Mouse (Mus musculus): ENCODE results near the gene Tmcc3. TPM values are rescaled to one million over a fixed set of nuclear protein-coding genes. Genes with fewer than 3 reads are reported as not detected.
A peak's percentile ranks its signal among the peaks of the same experiment; 100 is the strongest.

Tmcc3 gene
- polyA plus RNA-seq, 1 experiment from 2014 or later = 20.8 TPM

DNA sequence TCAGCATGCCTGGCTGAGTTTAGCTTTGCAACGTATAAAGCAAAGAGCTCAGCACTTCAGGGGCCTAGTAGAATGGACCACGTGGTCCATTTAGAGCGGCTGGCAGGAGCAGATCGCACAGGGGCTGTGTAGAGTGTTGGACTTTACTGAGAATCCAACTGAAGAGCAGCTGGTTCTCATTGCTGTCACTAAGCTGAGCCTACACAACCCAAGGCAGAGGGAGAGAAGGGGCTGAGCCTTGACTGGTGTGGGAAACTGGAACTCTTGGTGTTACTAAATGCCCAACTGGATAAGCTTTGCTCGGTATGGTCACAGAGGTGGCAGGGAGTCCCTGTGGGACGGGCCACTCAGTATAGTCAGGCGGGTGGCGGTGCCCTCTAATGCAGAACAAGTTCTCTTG, 89.1 kb downstream of the Tmcc3 start:
- WGBS = 54% methylated on average over 8 of the region's 8 CpGs
- no peak for TF ChIP-seq CTCF (IDR thresholded peaks at IDR 0.05; ENCODE audit: low read depth)
- Histone ChIP-seq H3K4me2 (replicated peaks; ENCODE audit: low read depth) (no peak overlapping the region), H3K4me1 (replicated peaks; ENCODE audit: control insufficient read depth, insufficient read depth) (no peaks in the 10 kb centered on the region), H3K27ac (replicated peaks) (no peak overlapping the region), H3K4me3 (ENCODE audit: low read depth, low read length) (no peak overlapping the region), H3K9me3 (ENCODE audit: control insufficient read depth, low read length) (no peaks in the 10 kb centered on the region), H3K36me3 (ENCODE audit: control insufficient read depth, insufficient read depth, low read length) (no peaks in the 10 kb centered on the region), H3K9ac (ENCODE audit: low read length) (no peak overlapping the region), H3K27me3 (ENCODE audit: control insufficient read depth, insufficient read depth, low read length) (no peaks in the 10 kb centered on the region)
- DNase-seq (ENCODE audit: low spot score) (no peak), ATAC-seq (ENCODE audit: low FRiP score, low TSS enrichment) (no peak)

DNA sequence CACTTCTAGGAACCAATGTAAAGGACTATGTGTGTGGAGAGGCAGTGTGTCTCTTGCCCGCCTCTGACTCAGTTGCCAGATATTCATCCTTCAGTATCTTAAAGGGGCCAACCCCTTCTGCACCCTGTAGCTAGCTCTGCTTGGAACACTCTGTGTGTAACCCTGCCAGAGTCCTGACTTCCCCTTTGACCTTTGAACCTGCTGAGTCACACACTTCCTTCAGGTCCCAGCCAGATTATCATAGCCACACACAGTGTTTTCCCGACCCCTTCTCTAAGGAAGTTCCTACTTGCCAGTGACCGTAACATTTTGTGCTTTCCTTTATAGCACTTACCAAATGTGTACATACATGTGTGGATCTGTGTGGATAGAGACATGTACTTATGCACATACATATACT, 93.7 kb downstream of the Tmcc3 start:
- no peak overlapping the region for H3K4me2 ChIP-seq (replicated peaks; ENCODE audit: low read depth)
- H3K27me3 ChIP-seq (ENCODE audit: control insufficient read depth, insufficient read depth, low read length) = no peaks in the 10 kb centered on the region
- 0 out of 2 replicates have a peak, but pooled peaks have one; percentile 33 for ATAC-seq (ENCODE audit: low FRiP score, low TSS enrichment)
- TF ChIP-seq EP300 (optimal IDR thresholded peaks at IDR 0.05) (no peak), CTCF (IDR thresholded peaks at IDR 0.05; ENCODE audit: low read depth) (no peak)
- H3K9me3 ChIP-seq (ENCODE audit: control insufficient read depth, low read length) = no peaks in the 10 kb centered on the region
- H3K4me1 ChIP-seq (replicated peaks; ENCODE audit: control insufficient read depth, insufficient read depth) = no peaks in the 10 kb centered on the region
- H3K36me3 ChIP-seq (ENCODE audit: control insufficient read depth, insufficient read depth, low read length) = no peaks in the 10 kb centered on the region
- no peak overlapping the region for H3K9ac ChIP-seq (ENCODE audit: low read length)
- WGBS = 60% methylated on average over 3 of the region's 3 CpGs
- no peak for DNase-seq (ENCODE audit: low spot score)
- H3K27ac ChIP-seq (replicated peaks) = no peak overlapping the region
- H3K4me3 ChIP-seq (ENCODE audit: low read depth, low read length) = no peak overlapping the region

GRCm38 (mm10) chr10:94406821-94407220, 95.1 kb downstream of the Tmcc3 start:
- Histone ChIP-seq H3K27me3 (ENCODE audit: control insufficient read depth, insufficient read depth, low read length) (no peaks in the 10 kb centered on the region), H3K4me2 (replicated peaks; ENCODE audit: low read depth) (no peak overlapping the region), H3K36me3 (ENCODE audit: control insufficient read depth, insufficient read depth, low read length) (no peaks in the 10 kb centered on the region), H3K9me3 (ENCODE audit: control insufficient read depth, low read length) (no peaks in the 10 kb centered on the region), H3K4me3 (ENCODE audit: low read depth, low read length) (no peak overlapping the region), H3K9ac (ENCODE audit: low read length) (no peak overlapping the region), H3K4me1 (replicated peaks; ENCODE audit: control insufficient read depth, insufficient read depth) (no peaks in the 10 kb centered on the region), H3K27ac (replicated peaks) (no peak overlapping the region)
- no peak for DNase-seq (ENCODE audit: low spot score)
- no peak for ATAC-seq (ENCODE audit: low FRiP score, low TSS enrichment)
- WGBS = 80% methylated on average over 7 of the region's 7 CpGs
- TF ChIP-seq EP300 (optimal IDR thresholded peaks at IDR 0.05) = no peak

DNA sequence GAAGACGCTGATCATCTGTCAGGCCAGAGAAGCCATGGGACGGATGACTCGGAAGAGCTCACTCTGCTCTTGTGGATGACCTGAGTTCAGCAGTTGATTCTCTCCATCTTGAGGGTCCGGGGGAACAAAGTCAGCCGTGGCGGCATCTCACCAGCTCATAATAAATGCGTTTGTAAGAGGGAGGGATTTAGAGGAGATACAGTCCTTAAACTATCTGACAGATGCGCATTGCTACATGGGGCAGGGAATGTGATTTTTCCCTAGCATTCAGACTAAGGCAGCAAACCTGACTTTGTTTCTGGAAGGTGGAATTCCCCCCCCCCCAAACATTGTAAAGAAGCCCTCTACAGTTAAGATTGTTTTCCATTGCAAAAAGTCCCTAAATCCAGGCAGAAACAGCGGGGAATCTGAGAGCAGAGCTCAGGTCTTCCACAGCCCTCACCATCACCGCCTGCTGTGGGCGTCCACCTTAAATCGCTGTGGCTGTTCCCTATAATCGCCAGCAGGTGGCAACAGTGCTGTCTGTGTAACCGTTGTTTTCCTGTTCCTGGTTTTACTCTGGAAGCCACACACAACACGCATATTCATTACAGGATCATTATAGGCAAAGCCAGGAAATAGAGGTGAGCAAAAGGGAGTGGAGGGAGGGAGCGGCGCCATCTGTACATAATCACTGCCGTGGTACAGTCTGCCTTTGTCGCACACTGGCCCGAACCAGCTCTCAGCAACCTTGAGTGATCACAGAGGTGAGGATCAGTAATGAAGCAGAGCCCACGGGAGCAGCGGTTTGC, 96.8 kb downstream of the Tmcc3 start:
- no peaks in the 10 kb centered on the region for H3K36me3 ChIP-seq (ENCODE audit: control insufficient read depth, insufficient read depth, low read length)
- ATAC-seq (ENCODE audit: low FRiP score, low TSS enrichment) (peak; percentile 88), DNase-seq (ENCODE audit: low spot score) (peak; percentile 76)
- no peaks in the 10 kb centered on the region for H3K4me1 ChIP-seq (replicated peaks; ENCODE audit: control insufficient read depth, insufficient read depth)
- no peak overlapping the region for H3K27ac ChIP-seq (replicated peaks)
- 0 out of 2 replicates have a peak overlapping the region, but pooled peaks have one; percentile 45 for H3K9ac ChIP-seq (ENCODE audit: low read length)
- 19% methylated on average over 22 of the region's 22 CpGs for WGBS
- H3K9me3 ChIP-seq (ENCODE audit: control insufficient read depth, low read length) = no peaks in the 10 kb centered on the region
- H3K4me2 ChIP-seq (replicated peaks; ENCODE audit: low read depth) = peak overlapping the region; percentile 53
- H3K4me3 ChIP-seq (ENCODE audit: low read depth, low read length) = peak overlapping the region; percentile 34
- no peaks in the 10 kb centered on the region for H3K27me3 ChIP-seq (ENCODE audit: control insufficient read depth, insufficient read depth, low read length)
- TF ChIP-seq CTCF (IDR thresholded peaks at IDR 0.05; ENCODE audit: low read depth) (peak; percentile 98), EP300 (optimal IDR thresholded peaks at IDR 0.05) (no peak)

DNA sequence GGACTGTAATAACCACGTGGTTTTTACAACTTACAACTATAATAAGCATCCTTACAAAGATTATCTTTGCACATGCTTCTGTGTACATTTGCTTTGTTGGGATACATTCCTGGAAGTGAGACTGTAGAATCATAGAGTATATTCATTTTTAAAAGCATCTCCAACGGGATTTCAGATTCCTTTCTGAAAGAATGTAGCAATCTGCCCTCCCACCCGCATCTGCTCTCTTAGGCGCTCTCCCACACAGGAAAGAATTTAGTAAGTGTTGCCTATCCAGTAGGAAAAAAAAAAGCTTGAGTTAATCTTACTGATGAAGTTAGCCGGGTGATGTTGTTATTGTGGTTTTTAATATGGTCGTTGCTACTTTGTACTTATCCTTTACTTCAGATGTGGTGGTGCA, 97.9 kb downstream of the Tmcc3 start:
- Histone ChIP-seq H3K4me1 (replicated peaks; ENCODE audit: control insufficient read depth, insufficient read depth) (peaks cover 3% of the 10 kb centered on the region; the same call in 1 of the 2 replicates), H3K9me3 (ENCODE audit: control insufficient read depth, low read length) (no peaks in the 10 kb centered on the region), H3K4me3 (ENCODE audit: low read depth, low read length) (no peak overlapping the region), H3K36me3 (ENCODE audit: control insufficient read depth, insufficient read depth, low read length) (no peaks in the 10 kb centered on the region), H3K27ac (replicated peaks) (no peak overlapping the region), H3K4me2 (replicated peaks; ENCODE audit: low read depth) (no peak overlapping the region), H3K27me3 (ENCODE audit: control insufficient read depth, insufficient read depth, low read length) (no peaks in the 10 kb centered on the region), H3K9ac (ENCODE audit: low read length) (no peak overlapping the region)
- TF ChIP-seq CTCF (IDR thresholded peaks at IDR 0.05; ENCODE audit: low read depth) = no peak
- no peak for TF ChIP-seq EP300 (optimal IDR thresholded peaks at IDR 0.05)
- DNase-seq (ENCODE audit: low spot score) (no peak), ATAC-seq (ENCODE audit: low FRiP score, low TSS enrichment) (no peak)
- WGBS = 65% methylated on average over 6 of the region's 6 CpGs

- Histone ChIP-seq H3K27ac (replicated peaks) (no peak overlapping the region), H3K9me3 (ENCODE audit: control insufficient read depth, low read length) (no peaks in the 10 kb centered on the region), H3K36me3 (ENCODE audit: control insufficient read depth, insufficient read depth, low read length) (no peaks in the 10 kb centered on the region), H3K4me2 (replicated peaks; ENCODE audit: low read depth) (no peak overlapping the region), H3K9ac (ENCODE audit: low read length) (no peak overlapping the region), H3K4me3 (ENCODE audit: low read depth, low read length) (no peak overlapping the region), H3K4me1 (replicated peaks; ENCODE audit: control insufficient read depth, insufficient read depth) (peaks cover 5% of the 10 kb centered on the region; the same call in 1 of the 2 replicates), H3K27me3 (ENCODE audit: control insufficient read depth, insufficient read depth, low read length) (no peaks in the 10 kb centered on the region)
- ATAC-seq (ENCODE audit: low FRiP score, low TSS enrichment) = no peak; the same call in 1 of the 2 replicates
- WGBS = 65% methylated on average over 9 of the region's 9 CpGs
- no peak for TF ChIP-seq EP300 (optimal IDR thresholded peaks at IDR 0.05)
- TF ChIP-seq CTCF (IDR thresholded peaks at IDR 0.05; ENCODE audit: low read depth) = no peak
- DNase-seq (ENCODE audit: low spot score) = no peak
Measured at GRCm38 (mm10) chr10:94411594-94411993, 99.8 kb downstream of the Tmcc3 start.

Data from stomach, postnatal 0 days (tissue).